Mouse (Mus musculus) embryo, embryonic 9.5 days (tissue): ENCODE measurements around the gene Pglyrp1.

ENCODE experiments used
- DNase-seq: peaks from one replicate; pipeline ENCODE4 v3.0.0-alpha.2; 2017; ENCODE audit errors: extremely low spot score

The Pglyrp1 gene

GRCm38 (mm10) chr7:18886963-18887362 lies 15.8 kb downstream of the Pglyrp1 start:
- DNase-seq = no peak

GRCm38 (mm10) chr7:18890848-18891247 lies 19.7 kb downstream of the Pglyrp1 start:
- no peak for DNase-seq

GRCm38 (mm10) chr7:18891872-18892599 lies 20.9 kb downstream of the Pglyrp1 start:
- peak; percentile 79 for DNase-seq

- DNase-seq = no peak
Measured at GRCm38 (mm10) chr7:18893009-18893408, 21.9 kb downstream of the Pglyrp1 start.

- peak; percentile 75 for DNase-seq
Measured at GRCm38 (mm10) chr7:18893651-18894430, 22.7 kb downstream of the Pglyrp1 start.

- no peak for DNase-seq
Measured at GRCm38 (mm10) chr7:18896536-18896935, 25.4 kb downstream of the Pglyrp1 start.

- no peak for DNase-seq
Measured at GRCm38 (mm10) chr7:18900513-18900912, 29.4 kb downstream of the Pglyrp1 start.

GRCm38 (mm10) chr7:18902486-18902885 lies 31.4 kb downstream of the Pglyrp1 start:
- no peak for DNase-seq

GRCm38 (mm10) chr7:18904971-18905370 lies 33.8 kb downstream of the Pglyrp1 start:
- no peak for DNase-seq

GRCm38 (mm10) chr7:18909797-18910196 lies 38.7 kb downstream of the Pglyrp1 start:
- no peak for DNase-seq

- DNase-seq = peak; percentile 99
Measured at GRCm38 (mm10) chr7:18910241-18910831, 39.2 kb downstream of the Pglyrp1 start, which contains the start of gene Ccdc61. Gene Ccdc61, minus strand, starts transcription at chr7:18910415.

- no peak for DNase-seq
Measured at GRCm38 (mm10) chr7:18916254-18916653, 45.1 kb downstream of the Pglyrp1 start.

GRCm38 (mm10) chr7:18917931-18918330 lies 46.8 kb downstream of the Pglyrp1 start:
- DNase-seq = no peak

- peak; percentile 61 for DNase-seq
Measured at GRCm38 (mm10) chr7:18921069-18921468, 49.9 kb downstream of the Pglyrp1 start.

GRCm38 (mm10) chr7:18922807-18923206 lies 51.7 kb downstream of the Pglyrp1 start:
- DNase-seq = peak; percentile 32

- no peak for DNase-seq
Measured at GRCm38 (mm10) chr7:18923267-18923666, 52.1 kb downstream of the Pglyrp1 start.

- DNase-seq = peak; percentile 37
Measured at GRCm38 (mm10) chr7:18923711-18924191, 52.6 kb downstream of the Pglyrp1 start.

GRCm38 (mm10) chr7:18924321-18924720 lies 53.2 kb downstream of the Pglyrp1 start:
- no peak for DNase-seq

- peak; percentile 94 for DNase-seq
Measured at GRCm38 (mm10) chr7:18925162-18925938, 54.2 kb downstream of the Pglyrp1 start, which contains the start of gene Nova2. Gene Nova2, plus strand, starts transcription at chr7:18925888.

GRCm38 (mm10) chr7:18926041-18926790 lies 55.1 kb downstream of the Pglyrp1 start:
- DNase-seq = peak; percentile 45

GRCm38 (mm10) chr7:18926911-18927310 lies 55.8 kb downstream of the Pglyrp1 start:
- no peak for DNase-seq
